Mouse (Mus musculus) limb, embryonic 11.5 days (tissue): ENCODE measurements around the gene Dync2h1. TPM values are rescaled to one million over a fixed set of nuclear protein-coding genes. Genes with fewer than 3 reads are reported as not detected.

ENCODE experiments used
- ATAC-seq: fragments of 200-750 bp; cut with Nextera tagmentation; 2 replicates; pipeline ENCODE4 v1.8.0; 2017; ENCODE audit warnings: low read depth; ENCODE audit not compliant: insufficient number of reproducible peaks, low FRiP score, low TSS enrichment
- DNase-seq: peaks from one replicate; pipeline ENCODE4 v3.0.0-alpha.2; 2015; ENCODE audit warnings: low spot score
- H3K27ac ChIP-seq: fragments of 300-500 bp; sonication (generic); replicated peaks from 2 replicates; pipeline ENCODE4 v1.5.1; 2014; ENCODE audit warnings: low read depth, mild to moderate bottlenecking, low read length
- H3K27me3 ChIP-seq: fragments of 300-500 bp; sonication (generic); 2 replicates; pipeline ENCODE4 v1.6.1; 2014; ENCODE audit warnings: mild to moderate bottlenecking, low read length, mixed read lengths; ENCODE audit not compliant: control insufficient read depth, insufficient read depth
- H3K36me3 ChIP-seq: fragments of 300-500 bp; sonication (generic); 2 replicates; pipeline ENCODE4 v1.6.1; 2014; ENCODE audit warnings: mild to moderate bottlenecking, low read length, moderate library complexity, mixed read lengths; ENCODE audit not compliant: control insufficient read depth, insufficient read depth
- H3K4me1 ChIP-seq: fragments of 300-500 bp; sonication (generic); 2 replicates; pipeline ENCODE4 v1.6.1; 2014; ENCODE audit warnings: low read length, mixed read lengths; ENCODE audit not compliant: control insufficient read depth, insufficient read depth
- H3K4me2 ChIP-seq: fragments of 300-500 bp; sonication (generic); 2 replicates; pipeline ENCODE4 v1.6.1; 2014; ENCODE audit warnings: low read depth, mild to moderate bottlenecking, moderate library complexity; ENCODE audit not compliant: severe bottlenecking
- H3K4me3 ChIP-seq: fragments of 300-500 bp; sonication (generic); 2 replicates; pipeline ENCODE4 v1.5.1; 2014; ENCODE audit warnings: low read depth, low read length
- H3K9ac ChIP-seq: fragments of 300-500 bp; sonication (generic); 2 replicates; pipeline ENCODE4 v1.6.1; 2014; ENCODE audit warnings: mild to moderate bottlenecking, low read length
- H3K9me3 ChIP-seq: fragments of 300-500 bp; sonication (generic); 2 replicates; pipeline ENCODE4 v1.6.1; 2016; ENCODE audit warnings: low read length; ENCODE audit not compliant: control insufficient read depth
- WGBS: fragments of 180-500 bp; shearing (Covaris S2); extraction: QIAGEN DNeasy Blood & Tissue Kit; methylation state at CpG from one replicate; pipeline ENCODE4 v1.1.7; 2014; 5-methylcytosine and 5-hydroxymethylcytosine counted together
- polyA plus RNA-seq: library from polyadenylated mRNA; unstranded; fragments of >200 nt; fragmentation: Nextera tagmentation; extraction: Ambion mirVana; gene quantifications from 2 replicates; pipeline ENCODE4 v1.2.1, GENCODE M21; 2014

Gene Dync2h1
- polyA plus RNA-seq, 1 experiment from 2014 or later, result 22.6 TPM

GRCm38 (mm10) chr9:6994275-6994674 lies 190.0 kb downstream of the Dync2h1 start:
- Histone ChIP-seq H3K9ac (no peak overlapping the region), H3K4me2 (no peak overlapping the region), H3K4me1 (no peaks in the 10 kb centered on the region), H3K9me3 (no peaks in the 10 kb centered on the region), H3K27me3 (no peaks in the 10 kb centered on the region), H3K27ac (no peak overlapping the region), H3K36me3 (no peaks in the 10 kb centered on the region), H3K4me3 (no peak overlapping the region)
- ATAC-seq (no peak), DNase-seq (no peak)

DNA sequence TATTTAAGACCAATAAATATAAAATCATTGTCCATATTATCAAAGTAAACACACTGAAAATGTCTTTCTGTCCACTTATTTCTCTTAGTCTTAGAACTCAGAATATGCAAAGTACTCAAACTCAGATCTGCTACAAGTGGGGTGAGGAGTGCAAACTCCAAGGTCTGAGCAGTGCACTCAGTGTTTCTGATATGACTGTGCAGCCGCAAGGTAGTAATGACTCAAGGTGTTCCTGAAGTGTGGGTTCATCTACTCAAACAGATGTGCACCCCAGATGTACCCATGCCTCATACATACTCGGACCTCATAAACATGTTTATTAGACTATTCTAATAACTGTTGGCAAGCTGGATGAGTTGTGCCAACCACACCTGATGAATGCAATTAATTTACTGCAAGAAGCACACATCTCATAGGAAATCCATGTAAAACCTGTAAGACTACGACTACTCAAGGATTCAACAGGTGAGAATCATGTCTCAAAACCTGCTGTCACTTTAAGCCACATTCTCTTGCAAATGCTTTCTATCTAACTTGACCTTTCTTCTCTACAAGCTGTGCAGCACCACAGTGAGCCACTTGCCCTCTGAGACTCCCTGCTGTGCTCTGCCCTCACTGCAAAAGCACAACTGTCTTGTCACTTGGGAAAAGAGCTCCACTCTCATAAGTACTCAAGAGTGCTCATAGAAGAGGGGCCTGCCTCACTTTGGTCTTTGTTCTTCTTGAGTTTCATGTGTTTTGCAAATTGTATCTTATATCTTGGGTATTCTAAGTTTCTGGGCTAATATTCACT lies 195.2 kb downstream of the Dync2h1 start:
- H3K4me2 ChIP-seq, result no peak overlapping the region
- H3K4me1 ChIP-seq, result no peaks in the 10 kb centered on the region
- no peak overlapping the region for H3K4me3 ChIP-seq
- H3K27me3 ChIP-seq, result no peaks in the 10 kb centered on the region
- H3K36me3 ChIP-seq, result no peaks in the 10 kb centered on the region
- 92% methylated on average over 3 of the region's 3 CpGs for WGBS
- no peaks in the 10 kb centered on the region for H3K9me3 ChIP-seq
- no peak overlapping the region for H3K9ac ChIP-seq
- H3K27ac ChIP-seq, result no peak overlapping the region
- ATAC-seq (no peak), DNase-seq (no peak)

GRCm38 (mm10) chr9:6986161-6986560 lies 198.1 kb downstream of the Dync2h1 start:
- WGBS, result 97% methylated on average over 3 of the region's 3 CpGs
- no peak overlapping the region for H3K4me3 ChIP-seq
- H3K9ac ChIP-seq, result no peak overlapping the region
- no peaks in the 10 kb centered on the region for H3K9me3 ChIP-seq
- H3K27ac ChIP-seq, result no peak overlapping the region
- H3K4me1 ChIP-seq, result no peaks in the 10 kb centered on the region
- no peak for DNase-seq
- H3K4me2 ChIP-seq, result no peak overlapping the region
- no peaks in the 10 kb centered on the region for H3K27me3 ChIP-seq
- ATAC-seq, result no peak
- H3K36me3 ChIP-seq, result no peaks in the 10 kb centered on the region

DNA sequence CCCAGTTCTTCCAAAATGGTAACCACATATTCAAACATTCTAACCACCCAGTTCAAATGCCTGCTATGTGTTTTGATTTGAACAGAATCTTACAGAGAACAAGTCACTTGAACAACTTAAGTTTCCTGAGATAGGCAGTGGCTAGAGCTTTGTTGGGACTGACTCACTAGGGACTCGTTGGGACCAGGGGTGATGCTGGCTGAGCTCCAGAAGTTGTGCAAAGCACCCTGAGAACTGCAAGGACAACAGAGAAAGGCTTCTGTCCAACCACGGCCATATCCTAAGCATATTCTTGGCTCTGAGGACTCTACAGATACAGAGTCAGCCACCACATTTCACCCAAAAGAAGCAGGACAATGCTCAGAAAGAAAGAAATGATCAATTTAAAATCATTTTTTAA lies 215.1 kb downstream of the Dync2h1 start:
- ATAC-seq (no peak), DNase-seq (no peak)
- no peak overlapping the region for H3K4me3 ChIP-seq
- H3K4me2 ChIP-seq, result no peak overlapping the region
- WGBS, result 89% methylated on average over 2 of the region's 2 CpGs
- H3K9ac ChIP-seq, result no peak overlapping the region
- no peaks in the 10 kb centered on the region for H3K9me3 ChIP-seq
- H3K27me3 ChIP-seq, result no peaks in the 10 kb centered on the region
- no peaks in the 10 kb centered on the region for H3K36me3 ChIP-seq
- H3K27ac ChIP-seq, result no peak overlapping the region
- H3K4me1 ChIP-seq, result no peaks in the 10 kb centered on the region

GRCm38 (mm10) chr9:6965006-6965405 lies 219.2 kb downstream of the Dync2h1 start:
- Histone ChIP-seq H3K27ac (no peak overlapping the region), H3K36me3 (no peaks in the 10 kb centered on the region), H3K9me3 (no peaks in the 10 kb centered on the region), H3K4me1 (no peaks in the 10 kb centered on the region), H3K4me3 (no peak overlapping the region), H3K4me2 (no peak overlapping the region), H3K27me3 (no peaks in the 10 kb centered on the region), H3K9ac (no peak overlapping the region)
- 90% methylated on average over 3 of the region's 3 CpGs for WGBS
- no peak for ATAC-seq
- DNase-seq, result no peak

- Histone ChIP-seq H3K9me3 (no peaks in the 10 kb centered on the region), H3K4me2 (no peak overlapping the region), H3K27me3 (no peaks in the 10 kb centered on the region), H3K9ac (no peak overlapping the region), H3K4me3 (no peak overlapping the region), H3K36me3 (no peaks in the 10 kb centered on the region), H3K27ac (no peak overlapping the region), H3K4me1 (no peaks in the 10 kb centered on the region)
- DNase-seq, result no peak
- no peak for ATAC-seq
- 87% methylated on average over 2 of the region's 2 CpGs for whole genome bisulfite sequencing
Measured at GRCm38 (mm10) chr9:6958311-6958710, 225.9 kb downstream of the Dync2h1 start.

DNA sequence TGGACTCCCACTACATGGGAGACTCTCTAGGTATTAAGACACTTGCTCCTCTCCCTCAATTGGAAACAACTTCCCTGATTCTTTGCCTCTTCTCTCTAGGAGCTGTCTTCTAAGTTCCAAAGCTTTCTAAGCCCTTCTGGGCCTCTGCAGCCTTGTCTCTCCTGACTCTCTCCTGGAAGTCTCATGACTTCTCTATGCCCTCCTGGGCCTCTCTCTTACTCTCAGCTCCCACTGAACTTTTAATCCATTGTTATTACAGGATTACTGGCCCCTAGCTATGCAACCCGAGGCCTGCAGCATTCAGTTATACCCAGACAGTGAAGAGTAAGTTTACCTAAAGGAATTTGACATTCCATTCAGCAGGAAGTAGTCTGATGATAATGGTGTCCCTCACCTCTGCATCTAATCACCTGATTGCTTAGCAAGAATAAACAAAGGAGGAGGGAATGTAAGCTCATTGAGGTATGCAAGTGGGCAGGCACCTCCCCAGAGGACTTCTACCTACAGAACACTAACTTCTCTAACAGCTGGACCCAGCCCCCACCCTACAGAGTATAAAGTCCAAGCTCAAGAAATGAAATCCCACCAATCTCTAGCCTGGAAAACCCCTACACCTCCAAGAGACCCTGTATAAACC lies 256.7 kb downstream of the Dync2h1 start:
- no peaks in the 10 kb centered on the region for H3K4me1 ChIP-seq
- no peak overlapping the region for H3K9ac ChIP-seq
- no peaks in the 10 kb centered on the region for H3K9me3 ChIP-seq
- H3K4me2 ChIP-seq, result no peak overlapping the region
- ATAC-seq (no peak), DNase-seq (no peak)
- no peaks in the 10 kb centered on the region for H3K27me3 ChIP-seq
- no peak overlapping the region for H3K27ac ChIP-seq
- no peak overlapping the region for H3K4me3 ChIP-seq
- 23% methylated on average over 1 of the region's 1 CpGs for WGBS
- H3K36me3 ChIP-seq, result no peaks in the 10 kb centered on the region

DNA sequence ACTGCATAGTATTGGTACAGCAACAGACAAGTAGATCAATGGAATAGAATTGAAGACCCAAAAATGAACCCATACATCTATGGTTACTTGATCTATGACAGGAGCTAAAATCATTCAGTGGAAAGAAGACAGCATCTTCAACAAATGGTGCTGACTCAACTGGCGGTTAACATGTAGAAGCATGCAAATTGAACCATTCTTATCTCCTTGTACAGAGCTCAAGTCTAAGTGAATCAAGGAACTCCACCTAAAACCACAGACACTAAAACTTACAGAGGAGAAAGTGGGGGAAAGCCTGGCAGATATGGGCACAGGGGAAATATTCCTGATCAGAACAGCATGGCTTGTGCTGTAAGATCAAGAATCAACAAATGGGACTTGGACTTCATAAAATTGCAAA lies 270.8 kb downstream of the Dync2h1 start:
- Histone ChIP-seq H3K36me3 (no peaks in the 10 kb centered on the region), H3K4me3 (no peak overlapping the region), H3K27ac (no peak overlapping the region), H3K27me3 (no peaks in the 10 kb centered on the region), H3K9ac (no peak overlapping the region), H3K9me3 (no peaks in the 10 kb centered on the region), H3K4me2 (no peak overlapping the region), H3K4me1 (no peaks in the 10 kb centered on the region)
- DNase-seq (no peak), ATAC-seq (no peak)
- 100% methylated on average over 1 of the region's 1 CpGs for WGBS
